Mouse (Mus musculus): Measurements from ENCODE around the gene Dclre1a. TPM values are rescaled to one million over a fixed set of nuclear protein-coding genes. Genes with fewer than 3 reads are reported as not detected.

Gene Dclre1a
- polyA plus RNA-seq, 1 experiment: 3.1 TPM

DNA sequence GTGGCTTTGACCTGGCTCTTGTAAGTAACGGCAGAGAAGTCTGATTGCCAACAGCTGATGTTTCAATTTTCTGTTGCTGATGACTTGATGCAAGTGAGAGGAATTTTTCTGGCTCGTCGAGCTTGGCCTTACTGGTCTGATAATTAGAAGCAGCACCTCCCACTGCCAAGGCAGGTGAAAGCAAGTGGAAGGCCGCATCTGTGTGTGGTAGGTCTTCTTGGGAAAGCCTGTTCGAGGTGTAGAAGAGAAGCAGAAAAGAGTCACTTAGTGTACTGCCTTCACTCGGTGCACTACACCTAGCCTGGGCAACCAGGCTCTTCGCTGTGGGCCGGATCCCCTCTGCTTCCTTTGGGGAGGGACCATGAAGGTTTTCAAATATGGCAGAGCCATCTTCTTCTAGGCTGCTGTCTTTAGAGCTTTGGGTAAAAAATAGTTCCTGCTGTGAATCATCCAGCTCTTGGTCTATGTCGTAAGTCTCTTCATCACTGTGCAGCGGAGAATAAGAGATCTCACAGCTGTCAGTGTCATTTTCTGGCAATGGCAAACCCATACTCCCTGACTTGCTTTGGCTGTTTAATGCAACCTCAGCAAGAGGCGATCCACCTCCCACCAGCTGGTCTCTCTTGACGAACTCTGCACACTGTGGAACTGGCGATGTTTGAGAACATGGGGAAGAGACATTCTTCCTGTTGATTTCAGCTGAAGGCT lies 3.2 kb downstream of the Dclre1a start:
- Histone ChIP-seq H3K36me3 (ENCODE audit: control insufficient read depth, insufficient read depth, low read length) (no peaks in the 10 kb centered on the region), H3K4me3 (ENCODE audit: control insufficient read depth, insufficient read depth, low read length) (no peak overlapping the region), H3K27me3 (ENCODE audit: control insufficient read depth, insufficient read depth, low read length) (no peaks in the 10 kb centered on the region), H3K4me1 (replicated peaks; ENCODE audit: control insufficient read depth, insufficient read depth, low read length) (peaks cover 4% of the 10 kb centered on the region; the same call in 1 of the 2 replicates), H3K27ac (ENCODE audit: control insufficient read depth, insufficient read depth, low read length) (no peak overlapping the region)
- 99% methylated on average over 13 of the region's 13 CpGs for WGBS
- TF ChIP-seq POLR2A (IDR thresholded peaks at IDR 0.05; ENCODE audit: control insufficient read depth, extremely low read depth, insufficient read depth, low read length, poor library complexity) (no peak), CTCF (IDR thresholded peaks at IDR 0.05; ENCODE audit: borderline replicate concordance, control insufficient read depth, extremely low read depth, insufficient read depth, low read length, poor library complexity) (no peak)
- DNase-seq: no peak

DNA sequence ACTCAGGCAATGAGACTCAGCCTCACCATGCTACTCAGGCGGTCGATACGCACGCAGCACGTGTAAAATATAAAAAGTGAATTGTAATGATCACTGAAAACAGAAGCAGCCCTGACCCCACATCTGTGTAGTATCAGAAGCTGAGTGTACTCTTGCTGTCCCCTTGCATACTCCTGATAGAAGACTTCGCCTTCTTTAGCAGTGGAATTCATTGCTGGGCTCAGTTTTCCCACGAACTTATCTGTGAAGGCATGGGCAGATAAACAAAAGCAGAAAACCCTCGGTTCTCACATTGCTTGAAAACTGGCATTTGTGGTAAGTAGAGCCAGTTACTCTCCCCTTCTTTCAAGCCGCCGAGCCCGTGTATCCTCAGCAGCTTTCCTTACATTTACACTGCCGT lies 4.7 kb downstream of the Dclre1a start:
- Histone ChIP-seq H3K27me3 (ENCODE audit: control insufficient read depth, insufficient read depth, low read length) (no peaks in the 10 kb centered on the region), H3K36me3 (ENCODE audit: control insufficient read depth, insufficient read depth, low read length) (no peaks in the 10 kb centered on the region), H3K27ac (ENCODE audit: control insufficient read depth, insufficient read depth, low read length) (no peak overlapping the region), H3K4me1 (replicated peaks; ENCODE audit: control insufficient read depth, insufficient read depth, low read length) (no peaks in the 10 kb centered on the region), H3K4me3 (ENCODE audit: control insufficient read depth, insufficient read depth, low read length) (no peak overlapping the region)
- 97% methylated on average over 12 of the region's 12 CpGs for WGBS
- no peak for DNase-seq
- TF ChIP-seq POLR2A (IDR thresholded peaks at IDR 0.05; ENCODE audit: control insufficient read depth, extremely low read depth, insufficient read depth, low read length, poor library complexity): no peak

GRCm38 (mm10) chr19:56535765-56536164 lies 12.3 kb downstream of the Dclre1a start:
- Histone ChIP-seq H3K27me3 (ENCODE audit: control insufficient read depth, insufficient read depth, low read length) (0 out of 2 replicates have a peak, but pooled peaks cover 3% of the 10 kb centered on the region), H3K27ac (ENCODE audit: control insufficient read depth, insufficient read depth, low read length) (no peak overlapping the region), H3K4me3 (ENCODE audit: control insufficient read depth, insufficient read depth, low read length) (no peak overlapping the region), H3K4me1 (replicated peaks; ENCODE audit: control insufficient read depth, insufficient read depth, low read length) (peaks cover 2% of the 10 kb centered on the region; the same call in 1 of the 2 replicates), H3K36me3 (ENCODE audit: control insufficient read depth, insufficient read depth, low read length) (no peaks in the 10 kb centered on the region)
- TF ChIP-seq CTCF (IDR thresholded peaks at IDR 0.05; ENCODE audit: borderline replicate concordance, control insufficient read depth, extremely low read depth, insufficient read depth, low read length, poor library complexity) (no peak), POLR2A (IDR thresholded peaks at IDR 0.05; ENCODE audit: control insufficient read depth, extremely low read depth, insufficient read depth, low read length, poor library complexity) (no peak)
- WGBS: 95% methylated on average over 9 of the region's 9 CpGs
- DNase-seq: no peak

DNA sequence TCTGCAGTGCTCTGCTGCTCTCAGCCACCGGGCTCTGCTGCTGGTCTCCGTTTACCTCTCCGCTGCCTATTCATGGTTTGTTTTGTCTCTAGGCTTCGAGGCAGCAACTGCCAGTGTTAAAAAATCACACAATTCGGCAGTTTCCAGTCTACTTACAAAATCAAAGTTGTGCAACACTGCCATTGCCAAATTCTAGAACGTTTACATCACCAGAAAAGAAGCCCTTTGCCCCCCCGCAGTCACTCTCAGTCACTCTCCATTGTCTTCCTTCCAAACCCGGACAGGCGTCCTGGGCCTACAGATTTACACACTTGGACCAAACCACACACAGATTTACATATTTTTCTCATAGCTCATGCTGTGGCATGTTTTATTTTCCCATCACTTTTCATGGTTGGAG lies 13.0 kb downstream of the Dclre1a start:
- no peak for DNase-seq
- no peak for TF ChIP-seq POLR2A (IDR thresholded peaks at IDR 0.05; ENCODE audit: control insufficient read depth, extremely low read depth, insufficient read depth, low read length, poor library complexity)
- no peak for TF ChIP-seq CTCF (IDR thresholded peaks at IDR 0.05; ENCODE audit: borderline replicate concordance, control insufficient read depth, extremely low read depth, insufficient read depth, low read length, poor library complexity)
- Histone ChIP-seq H3K4me3 (ENCODE audit: control insufficient read depth, insufficient read depth, low read length) (no peak overlapping the region), H3K4me1 (replicated peaks; ENCODE audit: control insufficient read depth, insufficient read depth, low read length) (peaks cover 2% of the 10 kb centered on the region; the same call in 1 of the 2 replicates), H3K36me3 (ENCODE audit: control insufficient read depth, insufficient read depth, low read length) (no peaks in the 10 kb centered on the region), H3K27me3 (ENCODE audit: control insufficient read depth, insufficient read depth, low read length) (0 out of 2 replicates have a peak, but pooled peaks cover 3% of the 10 kb centered on the region), H3K27ac (ENCODE audit: control insufficient read depth, insufficient read depth, low read length) (no peak overlapping the region)
- WGBS: 91% methylated on average over 9 of the region's 9 CpGs

- H3K36me3 ChIP-seq (ENCODE audit: control insufficient read depth, insufficient read depth, low read length): no peaks in the 10 kb centered on the region
- no peak for TF ChIP-seq POLR2A (IDR thresholded peaks at IDR 0.05; ENCODE audit: control insufficient read depth, extremely low read depth, insufficient read depth, low read length, poor library complexity)
- no peak for TF ChIP-seq CTCF (IDR thresholded peaks at IDR 0.05; ENCODE audit: borderline replicate concordance, control insufficient read depth, extremely low read depth, insufficient read depth, low read length, poor library complexity)
- no peak overlapping the region for H3K4me3 ChIP-seq (ENCODE audit: control insufficient read depth, insufficient read depth, low read length)
- DNase-seq: no peak
- H3K27me3 ChIP-seq (ENCODE audit: control insufficient read depth, insufficient read depth, low read length): 0 out of 2 replicates have a peak, but pooled peaks cover 3% of the 10 kb centered on the region
- H3K27ac ChIP-seq (ENCODE audit: control insufficient read depth, insufficient read depth, low read length): no peak overlapping the region
- peaks cover 2% of the 10 kb centered on the region; the same call in 1 of the 2 replicates for H3K4me1 ChIP-seq (replicated peaks; ENCODE audit: control insufficient read depth, insufficient read depth, low read length)
- 93% methylated on average over 3 of the region's 3 CpGs for WGBS
Observed at GRCm38 (mm10) chr19:56534337-56534736, 13.7 kb downstream of the Dclre1a start.

DNA sequence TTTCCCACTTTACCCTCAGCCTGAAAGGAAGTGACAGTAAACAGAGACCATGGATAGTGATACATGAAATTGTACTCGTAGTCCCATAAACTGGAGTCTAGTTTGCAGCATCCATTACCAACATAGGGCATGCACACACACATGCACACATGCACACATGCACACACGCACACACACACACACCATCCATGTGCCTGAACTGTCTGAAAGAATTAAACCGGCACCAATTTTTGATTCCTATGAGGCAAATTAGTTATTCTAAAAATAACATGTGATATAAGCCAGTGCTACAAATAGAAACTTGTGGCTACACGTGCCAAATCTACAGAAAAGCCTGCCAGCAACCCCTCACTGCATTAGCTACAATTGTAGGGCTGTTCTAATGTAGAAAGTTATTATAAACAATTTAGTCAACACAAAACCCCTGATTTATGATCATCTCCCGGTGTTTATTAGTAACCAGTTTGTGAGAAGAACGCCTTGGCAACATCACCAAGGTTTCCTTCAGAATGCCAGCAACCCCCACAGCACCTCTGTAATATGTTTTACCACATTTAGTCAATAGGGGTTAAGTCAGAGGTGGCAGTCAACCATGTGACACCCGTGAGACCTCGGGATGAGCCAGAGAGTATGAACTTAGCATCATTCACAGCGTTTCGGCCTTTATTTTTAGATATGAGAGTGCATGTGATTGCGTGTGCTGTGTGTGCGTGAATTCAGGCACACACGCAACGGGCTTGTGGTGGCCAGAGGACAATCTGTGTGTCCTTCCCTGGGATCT lies 14.5 kb downstream of the Dclre1a start:
- H3K4me1 ChIP-seq (replicated peaks; ENCODE audit: control insufficient read depth, insufficient read depth, low read length): peaks cover 2% of the 10 kb centered on the region; the same call in 1 of the 2 replicates
- no peaks in the 10 kb centered on the region for H3K36me3 ChIP-seq (ENCODE audit: control insufficient read depth, insufficient read depth, low read length)
- H3K27me3 ChIP-seq (ENCODE audit: control insufficient read depth, insufficient read depth, low read length): 0 out of 2 replicates have a peak, but pooled peaks cover 3% of the 10 kb centered on the region
- DNase-seq: no peak
- TF ChIP-seq CTCF (IDR thresholded peaks at IDR 0.05; ENCODE audit: borderline replicate concordance, control insufficient read depth, extremely low read depth, insufficient read depth, low read length, poor library complexity) (no peak), POLR2A (IDR thresholded peaks at IDR 0.05; ENCODE audit: control insufficient read depth, extremely low read depth, insufficient read depth, low read length, poor library complexity) (no peak)
- WGBS: 92% methylated on average over 14 of the region's 14 CpGs
- H3K4me3 ChIP-seq (ENCODE audit: control insufficient read depth, insufficient read depth, low read length): no peak overlapping the region
- H3K27ac ChIP-seq (ENCODE audit: control insufficient read depth, insufficient read depth, low read length): no peak overlapping the region
